Mouse (Mus musculus) ES-E14 (cell line): ENCODE results near the gene Ercc2. TPM values are rescaled to one million over a fixed set of nuclear protein-coding genes. Genes with fewer than 3 reads are reported as not detected.

Source experiments
- DNase-seq: peaks from one replicate; pipeline ENCODE4 v3.0.0-alpha.2; 2013; ENCODE audit warnings: low read depth, low spot score
- H3K27ac ChIP-seq: 2 replicates; pipeline ENCODE4 v1.5.1; 2012; ENCODE audit warnings: low read depth, mild to moderate bottlenecking, low read length, moderate library complexity, mixed read lengths; ENCODE audit not compliant: poor library complexity, insufficient read depth, severe bottlenecking
- H3K36me3 ChIP-seq: 2 replicates; pipeline ENCODE4 v1.6.1; 2012; ENCODE audit warnings: mild to moderate bottlenecking, low read length, moderate library complexity, mixed read lengths; ENCODE audit not compliant: control insufficient read depth, poor library complexity, insufficient read depth, severe bottlenecking
- H3K4me1 ChIP-seq, 2 experiments: fragments of 150-350 bp in 1 of 2; sonication (generic) in 1 of 2; 2 replicates each; pipeline ENCODE4 v1.6.1; 2012; ENCODE audit warnings: low read length in 2 of 2, mild to moderate bottlenecking in 1 of 2, mixed read lengths in 1 of 2; ENCODE audit not compliant: control insufficient read depth in 2 of 2, insufficient read depth in 2 of 2, poor library complexity in 1 of 2
- H3K4me3 ChIP-seq, 2 experiments: fragments of 150-350 bp in 1 of 2; sonication (generic) in 1 of 2; 2 replicates each; pipeline ENCODE4 v1.5.1; 2012; ENCODE audit warnings: low read length in 2 of 2, low read depth in 1 of 2, mild to moderate bottlenecking in 1 of 2, mixed read lengths in 1 of 2; ENCODE audit not compliant: insufficient read depth in 1 of 2, poor library complexity in 1 of 2, severe bottlenecking in 1 of 2
- H3K9ac ChIP-seq: 2 replicates; pipeline ENCODE4 v1.6.1; 2012; ENCODE audit warnings: low read depth, mild to moderate bottlenecking, low read length, mixed read lengths; ENCODE audit not compliant: poor library complexity, insufficient read depth, severe bottlenecking
- H3K9me3 ChIP-seq: fragments of 150-350 bp; sonication (generic); 2 replicates; pipeline ENCODE4 v1.6.1; 2012; ENCODE audit warnings: low read depth, mild to moderate bottlenecking, low read length; ENCODE audit not compliant: control insufficient read depth, insufficient read depth
- CHD2 ChIP-seq: IDR thresholded peaks from 2 replicates; pipeline ENCODE4 v1.6.1; 2014; ENCODE audit warnings: mild to moderate bottlenecking, low read depth, low read length, inconsistent platforms
- HCFC1 ChIP-seq: IDR thresholded peaks from 2 replicates; pipeline ENCODE4 v1.6.1; 2012; ENCODE audit warnings: low read length, inconsistent platforms, borderline replicate concordance; ENCODE audit not compliant: insufficient read depth
- MAFK ChIP-seq: IDR thresholded peaks from 2 replicates; pipeline ENCODE4 v1.6.1; 2014; ENCODE audit warnings: mild to moderate bottlenecking, low read depth, low read length, inconsistent platforms; ENCODE audit not compliant: insufficient read depth
- ZC3H11A ChIP-seq: IDR thresholded peaks from 2 replicates; pipeline ENCODE4 v1.6.1; 2012; ENCODE audit warnings: low read depth, mild to moderate bottlenecking, inconsistent platforms, low read length, borderline replicate concordance
- ZNF384 ChIP-seq: IDR thresholded peaks from 2 replicates; pipeline ENCODE4 v1.6.1; 2012; ENCODE audit warnings: low read depth, low read length, inconsistent platforms
- in situ Hi-C, 2 experiments: fragments of 600-800 bp; cut with MboI; formaldehyde crosslinking; loops; one replicate each; pipeline ENCODE4 v1.15.1; 2025; ENCODE audit warnings: low sequenced_read_pairs in 2 of 2, inconsistent platforms in 1 of 2; ENCODE audit not compliant: unreplicated experiment in 2 of 2
- total RNA-seq: library from RNA; depleted of rRNA; stranded (reverse); fragments of 300-350 nt; gene quantifications from 2 replicates; pipeline ENCODE4 v1.2.3, GENCODE M21; 2012

Ercc2 gene
- total RNA-seq, 1 experiment, result 38.8 TPM

GRCm38 (mm10) chr7:19411783-19412182 is 30.0 kb downstream of the Ercc2 start:
- DNase-seq, result no peak
- in situ Hi-C loops, result loop anchor here in 1 of 2 experiments (10.0 kb wide), 1 partner anchor 63 kb away; no protein-coding TSS in a partner anchor
- Histone ChIP-seq H3K36me3 (no peaks in the 10 kb centered on the region), H3K9me3 (no peaks in the 10 kb centered on the region), H3K4me3 (no peak overlapping the region), H3K27ac (no peak overlapping the region), H3K4me1 (peaks cover 0 to 15% of the 10 kb centered on the region in 2 experiments; a peak in 1 of 4 replicates), H3K9ac (no peak overlapping the region)
- no peak for TF ChIP-seq ZC3H11A
- no peak for TF ChIP-seq HCFC1
- no peak for TF ChIP-seq ZNF384
- TF ChIP-seq CHD2, result no peak
- no peak for TF ChIP-seq MAFK

GRCm38 (mm10) chr7:19413525-19413924 is 31.7 kb downstream of the Ercc2 start:
- no peak for TF ChIP-seq ZNF384
- TF ChIP-seq ZC3H11A, result no peak
- no peak for TF ChIP-seq MAFK
- no peak for TF ChIP-seq HCFC1
- TF ChIP-seq CHD2, result no peak
- H3K9ac ChIP-seq, result no peak overlapping the region
- H3K9me3 ChIP-seq, result no peaks in the 10 kb centered on the region
- no peak for DNase-seq
- no peak overlapping the region for H3K4me3 ChIP-seq
- H3K27ac ChIP-seq, result no peak overlapping the region
- in situ Hi-C loops, result loop anchor here in 1 of 2 experiments (10.0 kb wide), 1 partner anchor 61 kb away; no protein-coding TSS in a partner anchor
- H3K36me3 ChIP-seq, result no peaks in the 10 kb centered on the region
- H3K4me1 ChIP-seq, result peaks cover 0 to 15% of the 10 kb centered on the region in 2 experiments; a peak in 1 of 4 replicates

DNA sequence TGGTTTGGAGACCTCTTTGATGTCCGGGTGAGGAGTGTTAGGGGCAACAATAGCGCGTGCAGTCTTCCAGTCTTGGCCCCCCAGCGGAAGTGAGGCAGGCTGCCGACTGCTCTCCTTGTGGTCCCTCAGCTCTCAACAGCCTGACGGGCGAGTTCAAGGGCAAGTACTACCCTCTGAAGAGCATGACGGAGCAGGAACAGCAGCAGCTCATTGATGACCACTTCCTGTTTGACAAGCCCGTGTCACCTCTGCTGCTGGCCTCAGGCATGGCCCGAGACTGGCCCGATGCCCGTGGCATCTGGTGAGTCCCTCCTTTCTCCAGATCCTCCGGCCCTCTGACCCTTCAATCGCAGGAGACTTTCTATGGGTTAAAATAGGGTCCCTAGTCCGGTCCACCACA is 34.8 kb downstream of the Ercc2 start:
- no peak for DNase-seq
- H3K4me1 ChIP-seq, result peaks cover 0 to 18% of the 10 kb centered on the region in 2 experiments; a peak in 1 of 4 replicates
- H3K4me3 ChIP-seq, result no peak overlapping the region
- H3K9me3 ChIP-seq, result no peaks in the 10 kb centered on the region
- H3K36me3 ChIP-seq, result no peaks in the 10 kb centered on the region
- H3K9ac ChIP-seq, result no peak overlapping the region
- no peak overlapping the region for H3K27ac ChIP-seq
- in situ Hi-C loops, result loop anchor here in 1 of 2 experiments (10.0 kb wide), 1 partner anchor 58 kb away; no protein-coding TSS in a partner anchor
- no peak for TF ChIP-seq HCFC1
- TF ChIP-seq CHD2, result no peak
- no peak for TF ChIP-seq ZNF384
- no peak for TF ChIP-seq MAFK
- TF ChIP-seq ZC3H11A, result no peak

- Histone ChIP-seq H3K27ac (no peak overlapping the region), H3K4me1 (peaks cover 0 to 10% of the 10 kb centered on the region in 2 experiments; a peak in 1 of 4 replicates), H3K36me3 (no peaks in the 10 kb centered on the region), H3K9ac (no peak overlapping the region), H3K4me3 (peak overlapping the region in 1 of 2 experiments; percentile 41; a peak in 1 of 4 replicates), H3K9me3 (no peaks in the 10 kb centered on the region)
- no peak for TF ChIP-seq ZC3H11A
- TF ChIP-seq HCFC1, result no peak
- TF ChIP-seq ZNF384, result no peak
- TF ChIP-seq MAFK, result no peak
- no peak for TF ChIP-seq CHD2
- DNase-seq, result no peak
- in situ Hi-C loops, result no loop called here
Observed at GRCm38 (mm10) chr7:19420121-19420520, 38.3 kb downstream of the Ercc2 start.
